Comparison of ENCODE assay signal across 10 mouse cellular contexts in the genomic region with DNA sequence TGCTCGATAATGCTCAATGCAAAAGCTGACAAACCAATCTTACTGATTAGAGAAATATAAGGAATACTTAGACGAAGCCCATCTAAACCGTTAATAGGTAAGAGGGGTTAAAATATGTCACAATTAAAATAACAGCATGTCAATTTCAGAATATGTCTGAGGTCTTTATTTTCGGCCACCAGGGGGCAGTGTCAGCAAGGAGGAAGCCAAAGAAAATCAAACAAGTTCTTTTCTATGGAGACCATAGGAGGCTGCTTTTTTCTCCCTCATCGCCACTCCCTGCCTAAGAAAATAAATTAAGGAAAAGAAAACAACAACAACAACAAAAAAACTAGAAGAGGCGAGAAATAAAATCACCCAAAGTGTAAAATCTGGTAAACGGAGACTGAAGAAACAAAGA.
DNase-seq lines count a peak whose midpoint lies in the region; ATAC-seq and TF ChIP-seq lines count a peak whose summit lies in the region.
"Had no signal": no experiment of that assay in that cellular context is flagged by ENCODE, and none has a peak within 500 bp of the region (broad histone marks: within the 10 kb centered on the region; RNA-seq: fewer than 3 reads in every experiment).

No protein-coding gene starts in this region.

- WGBS in heart, embryonic 12.5 days, result 33% methylated on average over 7 of the region's 7 CpGs
- 37% methylated on average over 7 of the region's 7 CpGs for WGBS in neural tube, embryonic 15.5 days

- peak; percentile 65 for DNase-seq in heart, postnatal 4 days
- DNase-seq in G1E (ENCODE audit: low spot score), result no peak
- DNase-seq in brain, adult 2 months (ENCODE audit: low read depth, low spot score), result peak; percentile 65
- peak; percentile 55 to 62 for DNase-seq in left cerebral cortex, adult 2 months (ENCODE audit: extremely low spot score in 1 of 2, low spot score in 2 of 2)

- no peaks in the 10 kb centered on the region for H3K36me3 ChIP-seq in heart, embryonic 12.5 days
- no peaks in the 10 kb centered on the region for H3K36me3 ChIP-seq in G1E (replicated peaks)
- H3K36me3 ChIP-seq in neural tube, embryonic 15.5 days, result no peaks in the 10 kb centered on the region
- H3K36me3 ChIP-seq: embryonic facial prominence, embryonic 12.5 days; liver, embryonic 15.5 days had no signal

- ATAC-seq in heart, embryonic 12.5 days (ENCODE audit: insufficient number of reproducible peaks, low FRiP score), result no peak
- ATAC-seq in G1E (ENCODE audit: extremely low read depth, insufficient number of reproducible peaks, low FRiP score, poor library complexity, severe bottlenecking), result no peak
- ATAC-seq in frontal cortex, adult (ENCODE audit: low TSS enrichment), result peak; percentile 53; the same call in 1 of the 2 replicates
- no peak for ATAC-seq in neural tube, embryonic 15.5 days (ENCODE audit: low FRiP score)
- no peak for ATAC-seq in erythroblast, adult 5-6 weeks (replicated peaks; ENCODE audit: low FRiP score, poor library complexity, severe bottlenecking)

- no peak overlapping the region for H3K9ac ChIP-seq in heart, embryonic 12.5 days
- H3K9ac ChIP-seq in neural tube, embryonic 15.5 days (replicated peaks), result no peak overlapping the region
- H3K9ac ChIP-seq: embryonic facial prominence, embryonic 12.5 days; liver, embryonic 15.5 days had no signal

- H3K4me2 ChIP-seq in heart, embryonic 12.5 days, result no peak overlapping the region
- peak overlapping the region; percentile 32 for H3K4me2 ChIP-seq in neural tube, embryonic 15.5 days
- H3K4me2 ChIP-seq: embryonic facial prominence, embryonic 12.5 days; liver, embryonic 15.5 days had no signal

- intact Hi-C loops in left cerebral cortex, adult 2 months (cut with DNase I), result loop anchor here (10.0 kb wide), 1 partner anchor 127 kb away; no protein-coding TSS in a partner anchor

- no peaks in the 10 kb centered on the region for H3K27me3 ChIP-seq in heart, embryonic 12.5 days (replicated peaks)
- no peaks in the 10 kb centered on the region for H3K27me3 ChIP-seq in G1E (ENCODE audit: insufficient read depth, low read length)
- H3K27me3 ChIP-seq in neural tube, embryonic 15.5 days (replicated peaks), result no peaks in the 10 kb centered on the region
- H3K27me3 ChIP-seq: embryonic facial prominence, embryonic 12.5 days; liver, embryonic 15.5 days had no signal

- no peak overlapping the region for H3K27ac ChIP-seq in heart, embryonic 12.5 days (ENCODE audit: poor library complexity, severe bottlenecking)
- no peak overlapping the region for H3K27ac ChIP-seq in left cerebral cortex, adult 2 months
- H3K27ac ChIP-seq in neural tube, embryonic 15.5 days (replicated peaks), result no peak overlapping the region
- H3K27ac ChIP-seq: embryonic facial prominence, embryonic 12.5 days; liver, embryonic 15.5 days had no signal

- H3K4me1 ChIP-seq in heart, embryonic 12.5 days (replicated peaks), result no peaks in the 10 kb centered on the region
- no peaks in the 10 kb centered on the region for H3K4me1 ChIP-seq in G1E (ENCODE audit: insufficient read depth, low read depth, low read length)
- H3K4me1 ChIP-seq in neural tube, embryonic 15.5 days, result peaks cover 5% of the 10 kb centered on the region; the same call in 1 of the 2 replicates
- H3K4me1 ChIP-seq: embryonic facial prominence, embryonic 12.5 days; liver, embryonic 15.5 days had no signal

- no peak overlapping the region for H3K4me3 ChIP-seq in heart, embryonic 12.5 days
- no peak overlapping the region for H3K4me3 ChIP-seq in G1E (ENCODE audit: low read depth, low read length)
- H3K4me3 ChIP-seq in left cerebral cortex, adult 2 months, result no peak overlapping the region
- no peak overlapping the region for H3K4me3 ChIP-seq in neural tube, embryonic 15.5 days (replicated peaks)
- H3K4me3 ChIP-seq: embryonic facial prominence, embryonic 12.5 days; liver, embryonic 15.5 days had no signal

- H3K9me3 ChIP-seq in heart, embryonic 12.5 days (replicated peaks), result no peaks in the 10 kb centered on the region
- H3K9me3 ChIP-seq in G1E (replicated peaks), result no peaks in the 10 kb centered on the region
- H3K9me3 ChIP-seq in neural tube, embryonic 15.5 days (replicated peaks), result no peaks in the 10 kb centered on the region
- H3K9me3 ChIP-seq: embryonic facial prominence, embryonic 12.5 days; liver, embryonic 15.5 days had no signal

- TF ChIP-seq CTCF in G1E (IDR thresholded peaks at IDR 0.05; ENCODE audit: low read depth, low read length), result 0 out of 2 replicates have a peak, but pooled peaks have one; percentile 7
- TF ChIP-seq CTCF in left cerebral cortex, adult 2 months (IDR thresholded peaks at IDR 0.05), result peak; percentile 84
